Mouse (Mus musculus) hindbrain, embryonic 13.5 days (tissue): ENCODE data around the gene Dact3. TPM values are rescaled to one million over a fixed set of nuclear protein-coding genes. Genes with fewer than 3 reads are reported as not detected.
A peak's percentile ranks its signal among the peaks of the same experiment; 100 is the strongest.

Source experiments
- ATAC-seq: fragments of 200-750 bp; cut with Nextera tagmentation; 2 replicates; pipeline ENCODE4 v1.8.0; 2017; ENCODE audit warnings: moderate TSS enrichment; ENCODE audit not compliant: low FRiP score
- H3K27ac ChIP-seq: fragments of 300-500 bp; sonication (generic); 2 replicates; pipeline ENCODE4 v1.5.1; 2015; ENCODE audit warnings: inconsistent platforms, mild to moderate bottlenecking, moderate library complexity
- H3K27me3 ChIP-seq: fragments of 300-500 bp; sonication (generic); 2 replicates; pipeline ENCODE4 v1.6.1; 2015; ENCODE audit warnings: mild to moderate bottlenecking, inconsistent platforms
- H3K36me3 ChIP-seq: fragments of 300-500 bp; sonication (generic); 2 replicates; pipeline ENCODE4 v1.6.1; 2015; ENCODE audit warnings: mild to moderate bottlenecking, inconsistent platforms
- H3K4me1 ChIP-seq: fragments of 300-500 bp; sonication (generic); replicated peaks from 2 replicates; pipeline ENCODE4 v1.6.1; 2015; ENCODE audit warnings: inconsistent platforms
- H3K4me2 ChIP-seq: fragments of 300-500 bp; sonication (generic); 2 replicates; pipeline ENCODE4 v1.6.1; 2015; ENCODE audit warnings: inconsistent platforms, mild to moderate bottlenecking, moderate library complexity
- H3K4me3 ChIP-seq: fragments of 300-500 bp; sonication (generic); 2 replicates; pipeline ENCODE4 v1.5.1; 2015; ENCODE audit warnings: mild to moderate bottlenecking, inconsistent platforms
- H3K9ac ChIP-seq: fragments of 300-500 bp; sonication (generic); 2 replicates; pipeline ENCODE4 v1.6.1; 2015; ENCODE audit warnings: mild to moderate bottlenecking, inconsistent platforms
- H3K9me3 ChIP-seq: fragments of 300-500 bp; sonication (generic); 2 replicates; pipeline ENCODE4 v1.6.1; 2016; ENCODE audit warnings: inconsistent platforms
- WGBS: fragments of 180-500 bp; shearing (Covaris S2); methylation state at CpG from one replicate; pipeline ENCODE4 v1.1.7; 2015; 5-methylcytosine and 5-hydroxymethylcytosine counted together
- polyA plus RNA-seq: library from polyadenylated mRNA; unstranded; fragments of >200 nt; fragmentation: Nextera tagmentation; extraction: Ambion mirVana; gene quantifications from 2 replicates; pipeline ENCODE4 v1.2.1, GENCODE M21; 2015

Gene Dact3
- polyA plus RNA-seq, 1 experiment from 2014 or later: 2.8 TPM

- no peak for ATAC-seq
- H3K4me1 ChIP-seq: peaks cover 61% of the 10 kb centered on the region
- 29% methylated on average over 6 of the region's 6 CpGs for WGBS
- no peaks in the 10 kb centered on the region for H3K9me3 ChIP-seq
- H3K27ac ChIP-seq: peak overlapping the region; percentile 99
- peak overlapping the region; percentile 82 for H3K4me2 ChIP-seq
- peak overlapping the region; percentile 94 for H3K4me3 ChIP-seq
- H3K36me3 ChIP-seq: peaks cover 39% of the 10 kb centered on the region
- H3K9ac ChIP-seq: peak overlapping the region; percentile 99
- H3K27me3 ChIP-seq: no peaks in the 10 kb centered on the region
Observed at GRCm38 (mm10) chr7:16921881-16922335, 46.8 kb downstream of the Dact3 start.

- WGBS: 31% methylated on average over 10 of the region's 10 CpGs
- Histone ChIP-seq H3K9me3 (no peaks in the 10 kb centered on the region), H3K4me1 (peaks cover 56% of the 10 kb centered on the region), H3K4me2 (peak overlapping the region; percentile 82), H3K27ac (peak overlapping the region; percentile 99), H3K9ac (peak overlapping the region; percentile 99), H3K27me3 (no peaks in the 10 kb centered on the region), H3K4me3 (peak overlapping the region; percentile 94), H3K36me3 (peaks cover 33% of the 10 kb centered on the region)
- ATAC-seq: no peak
Observed at GRCm38 (mm10) chr7:16922360-16922973, 47.4 kb downstream of the Dact3 start.

DNA sequence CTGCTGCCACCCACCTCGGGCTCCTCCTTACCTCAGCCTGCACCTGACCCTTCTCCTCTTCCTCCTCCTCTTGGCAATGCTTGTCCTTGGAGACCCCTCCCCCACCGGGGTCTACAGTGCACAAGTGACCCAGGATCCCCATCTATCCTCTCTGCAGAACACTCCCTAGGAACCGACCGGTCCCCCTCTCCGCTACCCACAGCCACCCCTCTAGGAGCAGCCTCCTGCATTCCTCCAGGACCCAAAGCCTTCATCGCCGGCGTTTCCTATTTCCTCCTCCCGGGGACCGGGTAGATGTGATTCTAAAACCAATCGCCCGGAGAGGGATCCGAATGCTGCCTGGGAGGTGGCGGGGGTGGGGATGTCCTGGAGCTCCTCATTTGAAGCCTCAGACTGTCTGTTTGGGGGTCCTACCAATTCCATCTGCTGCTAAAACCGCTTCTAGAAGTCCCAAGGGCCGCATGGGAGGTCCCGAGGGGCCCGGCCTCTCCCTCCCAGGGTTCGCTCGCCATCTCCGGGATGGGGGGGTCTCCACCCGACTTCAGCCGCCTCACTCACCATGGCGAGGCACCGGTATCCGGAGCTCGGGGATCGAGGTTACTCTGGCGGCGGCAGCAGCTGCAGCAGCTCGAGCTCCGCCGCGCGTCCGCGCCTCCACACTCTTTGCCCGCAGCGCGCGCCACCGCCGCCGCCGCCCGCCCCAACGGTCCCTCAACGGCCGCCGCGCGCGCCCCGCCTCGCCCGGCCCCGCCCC, 48.3 kb downstream of the Dact3 start:
- ATAC-seq: peak; percentile 30
- H3K9me3 ChIP-seq: no peaks in the 10 kb centered on the region
- under 1% methylated on average over 53 of the region's 57 CpGs for WGBS
- H3K4me2 ChIP-seq: peak overlapping the region; percentile 82
- peak overlapping the region; percentile 99 for H3K9ac ChIP-seq
- H3K27me3 ChIP-seq: no peaks in the 10 kb centered on the region
- peaks cover 24% of the 10 kb centered on the region for H3K36me3 ChIP-seq
- H3K4me1 ChIP-seq: peaks cover 46% of the 10 kb centered on the region
- H3K27ac ChIP-seq: peak overlapping the region; percentile 99
- H3K4me3 ChIP-seq: peak overlapping the region; percentile 94

DNA sequence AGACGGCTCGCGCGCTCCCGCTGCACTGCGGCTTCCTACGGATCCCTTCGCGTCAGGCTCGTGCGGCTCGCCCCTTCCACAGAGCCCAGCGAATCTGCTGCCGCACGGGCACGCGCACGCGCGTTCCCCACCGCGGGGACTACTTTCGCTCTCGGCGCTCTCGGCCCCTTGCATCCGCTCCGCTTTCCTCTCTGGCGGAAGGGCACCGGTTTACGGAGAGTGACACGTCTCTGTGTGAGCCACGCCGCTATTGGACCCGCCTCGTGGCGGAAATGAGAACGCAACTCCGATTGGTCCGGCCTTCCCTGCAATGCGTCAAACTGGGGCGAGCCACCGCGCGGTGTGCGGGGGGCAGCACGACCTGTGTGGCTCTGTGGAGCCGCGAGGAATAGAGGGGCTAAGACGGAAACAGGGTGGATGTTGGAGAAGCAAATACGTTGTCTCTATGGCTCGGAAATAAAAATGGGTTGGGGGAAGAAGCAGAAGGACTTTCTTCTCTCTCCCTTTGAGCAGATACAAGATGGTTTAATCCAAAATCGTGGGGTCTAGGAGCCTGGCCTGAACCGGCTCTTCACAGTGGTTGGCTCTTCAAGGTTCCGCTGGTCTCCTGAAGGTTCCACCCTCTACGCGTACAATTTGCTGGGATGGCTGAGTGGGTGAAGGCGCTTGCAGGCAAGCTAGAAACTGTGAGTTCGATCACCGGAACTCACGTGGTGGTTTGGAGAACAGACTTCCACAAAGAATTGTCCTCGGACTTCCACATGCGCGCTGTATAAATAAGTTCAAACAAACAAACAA, 49.1 kb downstream of the Dact3 start, which contains the start of gene Calm3:
TSS of gene Calm3 (minus strand) at position 78 of the 798 bp plus-strand sequence.
- Histone ChIP-seq H3K27ac (peak within 1 kb of the TSS; percentile 99), H3K36me3 (peaks cover 16% of the 10 kb centered on the region), H3K9ac (peak within 1 kb of the TSS; percentile 99), H3K4me3 (peak within 1 kb of the TSS; percentile 94), H3K4me2 (peak within 1 kb of the TSS; percentile 82), H3K9me3 (no peaks in the 10 kb centered on the region), H3K4me1 (peaks cover 38% of the 10 kb centered on the region), H3K27me3 (no peaks in the 10 kb centered on the region)
- WGBS: 2% methylated on average over 63 of the region's 64 CpGs
- ATAC-seq: peak; percentile 93

DNA sequence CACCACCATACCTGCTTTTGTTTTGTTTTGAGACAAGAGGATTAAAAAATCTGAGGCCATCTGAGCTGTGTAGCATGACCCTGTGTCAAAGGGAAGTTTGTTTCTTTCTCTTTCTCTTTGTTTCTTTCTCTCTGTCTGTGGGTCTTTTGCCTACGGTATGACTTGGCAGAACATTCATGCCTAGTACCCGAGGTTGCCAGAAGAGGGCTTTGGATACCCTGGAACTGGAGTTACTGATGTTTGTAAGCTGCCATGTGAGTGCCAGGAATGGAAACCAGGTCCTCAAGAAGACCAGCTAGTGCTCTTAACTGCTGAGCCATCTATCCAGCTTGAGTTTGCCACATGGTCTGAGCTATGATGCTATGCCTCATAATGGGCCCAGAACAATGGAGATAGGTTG, 53.2 kb downstream of the Dact3 start:
- Histone ChIP-seq H3K4me2 (no peak overlapping the region), H3K27ac (no peak overlapping the region), H3K9me3 (no peaks in the 10 kb centered on the region), H3K36me3 (no peaks in the 10 kb centered on the region), H3K9ac (no peak overlapping the region), H3K4me1 (peaks cover 19% of the 10 kb centered on the region), H3K4me3 (no peak overlapping the region), H3K27me3 (no peaks in the 10 kb centered on the region)
- no peak for ATAC-seq
- 46% methylated on average over 2 of the region's 2 CpGs for WGBS

GRCm38 (mm10) chr7:16930850-16931249, 55.7 kb downstream of the Dact3 start:
- WGBS: 3% methylated on average over 1 of the region's 1 CpGs
- ATAC-seq: no peak

DNA sequence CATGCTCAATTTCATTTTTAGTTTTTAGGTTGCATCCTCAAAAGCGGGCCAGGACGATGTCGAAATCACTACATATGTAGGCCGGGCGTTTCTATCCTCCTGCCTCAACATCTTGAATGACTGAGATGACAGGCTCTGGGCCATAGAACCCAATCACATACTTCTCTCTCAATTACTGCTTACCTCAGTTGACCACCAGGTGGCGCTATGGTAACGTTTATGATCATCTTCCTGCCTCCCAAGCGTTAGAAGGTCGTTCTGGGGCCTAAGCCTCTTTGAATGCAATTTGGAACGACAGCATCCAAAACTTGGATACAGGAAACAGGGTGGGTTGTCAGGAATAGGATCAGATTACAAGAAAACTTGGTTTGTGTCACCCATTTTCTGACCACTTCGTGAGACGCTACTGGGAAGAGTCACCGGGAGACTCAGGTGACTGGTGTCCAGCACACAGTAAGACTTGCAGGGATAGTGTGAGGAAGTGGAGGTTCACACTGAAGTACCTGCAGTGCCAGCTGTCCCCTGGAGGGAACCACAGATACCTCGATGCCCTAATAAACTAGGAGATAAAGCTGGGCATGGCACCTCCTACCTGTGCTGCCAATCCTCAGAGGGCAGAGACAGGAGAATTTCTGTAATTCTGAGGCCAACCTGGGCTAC, 57.0 kb downstream of the Dact3 start:
- H3K27ac ChIP-seq: peak overlapping the region; percentile 85

More at GRCm38 (mm10) chr7:16930850-16931249, 55.7 kb downstream of the Dact3 start:
- no peak overlapping the region for H3K4me2 ChIP-seq
- no peaks in the 10 kb centered on the region for H3K36me3 ChIP-seq
- H3K9me3 ChIP-seq: no peaks in the 10 kb centered on the region
- H3K27ac ChIP-seq: 0 out of 2 replicates have a peak overlapping the region, but pooled peaks have one; percentile 8
- H3K4me1 ChIP-seq: peaks cover 24% of the 10 kb centered on the region
- no peak overlapping the region for H3K9ac ChIP-seq
- H3K4me3 ChIP-seq: no peak overlapping the region
- H3K27me3 ChIP-seq: no peaks in the 10 kb centered on the region

DNA sequence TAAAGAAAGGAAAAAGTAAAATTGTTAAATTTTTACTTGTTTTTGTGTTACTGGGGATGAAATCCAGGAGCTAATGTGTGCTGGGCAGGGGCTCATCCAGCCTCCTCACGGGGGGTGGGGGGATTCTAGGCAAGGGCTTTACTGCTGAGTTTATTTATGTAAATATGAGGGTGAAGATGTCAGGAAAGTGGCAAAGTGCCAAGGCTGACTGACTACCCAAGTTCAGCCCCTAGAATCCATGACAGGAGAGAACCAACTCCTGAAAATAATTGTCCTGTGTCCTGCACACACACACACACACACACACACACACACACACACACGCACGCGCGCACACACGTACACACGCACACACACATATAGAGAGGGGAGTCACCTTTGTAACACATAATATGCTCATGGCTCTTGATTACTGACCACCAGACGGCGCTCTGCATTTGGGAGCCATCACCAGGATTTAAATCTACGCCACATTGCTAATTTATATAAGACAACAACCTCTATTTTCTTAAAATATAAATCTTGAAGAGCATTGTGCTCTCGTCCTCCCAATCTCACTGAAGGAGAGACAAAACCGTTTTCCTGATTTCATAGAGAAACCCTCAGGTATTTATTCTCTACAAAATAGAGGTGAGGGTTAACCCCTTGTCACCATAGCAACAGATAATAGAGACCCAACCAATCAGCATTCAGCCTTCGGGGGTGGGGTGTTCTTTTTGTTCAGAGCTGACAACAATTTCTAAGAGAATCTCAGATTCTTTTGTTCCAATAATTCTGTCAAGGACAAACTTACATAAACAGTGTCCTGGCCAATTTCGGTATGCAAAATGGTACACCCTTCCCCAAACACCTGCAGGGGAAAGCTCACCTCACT, 57.8 kb downstream of the Dact3 start:
- Histone ChIP-seq H3K4me1 (peaks cover 26% of the 10 kb centered on the region), H3K27ac (peak overlapping the region; percentile 85), H3K4me3 (no peak overlapping the region), H3K36me3 (no peaks in the 10 kb centered on the region), H3K9me3 (no peaks in the 10 kb centered on the region), H3K27me3 (no peaks in the 10 kb centered on the region), H3K9ac (no peak overlapping the region), H3K4me2 (peak overlapping the region; percentile 20; the same call in 1 of the 2 replicates)
- ATAC-seq: peak; percentile 61
- 31% methylated on average over 14 of the region's 14 CpGs for WGBS

More for the DNA sequence above, 57.0 kb downstream of the Dact3 start:
- Histone ChIP-seq H3K4me3 (no peak overlapping the region), H3K4me1 (peaks cover 24% of the 10 kb centered on the region), H3K36me3 (no peaks in the 10 kb centered on the region), H3K9ac (no peak overlapping the region), H3K27me3 (no peaks in the 10 kb centered on the region), H3K4me2 (no peak overlapping the region), H3K9me3 (no peaks in the 10 kb centered on the region)
- WGBS: 19% methylated on average over 14 of the region's 14 CpGs
- ATAC-seq: peak; percentile 39

Other genes with a start within 250 kb of the Dact3 start
- gene Ceacam15, start 199.6 kb upstream of the Dact3 start, polyA plus RNA-seq: not detected in 2 replicates
- not detected in 2 replicates for gene Ceacam9, start 153.4 kb upstream of the Dact3 start, polyA plus RNA-seq
- gene Ap2s1, start 136.9 kb upstream of the Dact3 start, polyA plus RNA-seq: 381 and 383 TPM in 2 replicates
- 8.6 and 8.7 TPM in 2 replicates for gene Slc1a5, start 94.0 kb upstream of the Dact3 start, polyA plus RNA-seq
- 159 and 172 TPM in 2 replicates for gene Strn4, start 59.4 kb upstream of the Dact3 start, polyA plus RNA-seq
- gene Fkrp, start 58.6 kb upstream of the Dact3 start, polyA plus RNA-seq: 43.6 and 45.3 TPM in 2 replicates
- gene Prkd2, start 32.4 kb upstream of the Dact3 start, polyA plus RNA-seq: 6.6 and 7.3 TPM in 2 replicates
- gene Gng8, start 16.5 kb downstream of the Dact3 start, polyA plus RNA-seq: 6.1 and 8.2 TPM in 2 replicates
- gene Ptgir, start 31.2 kb downstream of the Dact3 start, polyA plus RNA-seq: 0.78 and 0.83 TPM in 2 replicates
- 307 and 317 TPM in 2 replicates for gene Calm3, start 48.8 kb downstream of the Dact3 start, polyA plus RNA-seq
- gene Pnmal2, start 69.4 kb downstream of the Dact3 start, polyA plus RNA-seq: 110 and 117 TPM in 2 replicates
- 42.0 and 44.5 TPM in 2 replicates for gene Pnmal1, start 84.4 kb downstream of the Dact3 start, polyA plus RNA-seq
- gene Gm42372, start 107.8 kb downstream of the Dact3 start, polyA plus RNA-seq: 3.7 and 4.4 TPM in 2 replicates
- 5.5 and 5.9 TPM in 2 replicates for gene Ccdc8, start 117.4 kb downstream of the Dact3 start, polyA plus RNA-seq
- 109 and 115 TPM in 2 replicates for gene Ppp5c, start 152.6 kb downstream of the Dact3 start, polyA plus RNA-seq
- gene Hif3a, start 187.1 kb downstream of the Dact3 start, polyA plus RNA-seq: 2.8 and 2.9 TPM in 2 replicates
- gene Psg16, start 198.7 kb downstream of the Dact3 start, polyA plus RNA-seq: 1.5 and 1.6 TPM in 2 replicates